Mouse (Mus musculus) spleen, postnatal 36 days (tissue): ENCODE results near the gene Pde6h.
"Not testable (repeated sequence)": the region's sequence is repeated elsewhere in the genome, so short reads cannot be mapped to it uniquely, and the experiment has no call there.

ENCODE experiments used
- DNase-seq, 2 experiments: peaks; one replicate each; pipeline ENCODE4 v3.0.0; 2022; ENCODE audit warnings: low spot score in 2 of 2, mixed read lengths in 1 of 2

Pde6h gene

GRCm38 (mm10) chr6:136923532-136923931 lies at the start of gene Pde6h:
Gene Pde6h (plus strand): TSS chr6:136923832.
- no peak for DNase-seq

DNA sequence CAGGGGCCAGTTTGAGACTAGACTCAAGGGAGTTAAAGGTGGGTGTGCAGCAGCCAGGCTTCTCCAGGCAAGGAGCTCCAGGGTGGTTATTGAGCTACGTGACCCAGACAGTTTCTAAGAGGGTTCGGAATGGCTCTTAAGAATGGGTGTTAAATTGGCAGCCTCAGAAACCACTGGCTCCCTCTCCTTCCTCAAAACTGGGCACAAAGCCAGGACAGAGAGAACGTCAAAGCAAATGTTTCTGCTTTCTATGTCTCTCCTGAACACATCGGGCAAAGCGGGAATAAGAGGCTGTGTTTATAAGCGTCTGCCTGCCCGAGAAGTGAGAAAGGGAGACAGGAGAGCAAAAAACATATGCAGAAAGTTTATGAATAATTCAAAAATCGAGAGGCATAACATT lies 49.0 kb upstream of the Pde6h start:
- DNase-seq, result no peak

DNA sequence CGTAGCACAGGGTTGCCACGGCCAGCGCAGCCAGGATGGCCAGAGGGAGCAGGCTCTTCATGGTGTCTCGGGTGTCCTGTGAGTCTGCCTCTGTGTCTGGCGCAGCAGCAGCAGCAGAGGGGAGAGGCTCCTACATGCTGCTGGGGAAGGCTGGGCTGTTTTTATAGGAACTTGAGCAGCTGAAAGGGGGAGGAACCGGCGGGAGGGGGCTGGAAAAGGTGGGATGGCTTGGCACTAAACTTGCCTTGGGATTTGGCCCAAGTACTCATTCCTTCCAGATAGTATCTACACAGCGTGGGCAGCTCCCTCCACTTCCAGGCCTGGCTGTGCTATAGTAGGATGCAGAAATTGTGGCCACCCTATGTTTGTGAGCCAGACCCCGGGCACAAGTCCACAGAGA lies 48.0 kb upstream of the Pde6h start, which contains the start of gene Mgp:
Mgp (minus strand) TSS at position 154 of the 400 bp plus-strand sequence.
- no peak for DNase-seq

DNA sequence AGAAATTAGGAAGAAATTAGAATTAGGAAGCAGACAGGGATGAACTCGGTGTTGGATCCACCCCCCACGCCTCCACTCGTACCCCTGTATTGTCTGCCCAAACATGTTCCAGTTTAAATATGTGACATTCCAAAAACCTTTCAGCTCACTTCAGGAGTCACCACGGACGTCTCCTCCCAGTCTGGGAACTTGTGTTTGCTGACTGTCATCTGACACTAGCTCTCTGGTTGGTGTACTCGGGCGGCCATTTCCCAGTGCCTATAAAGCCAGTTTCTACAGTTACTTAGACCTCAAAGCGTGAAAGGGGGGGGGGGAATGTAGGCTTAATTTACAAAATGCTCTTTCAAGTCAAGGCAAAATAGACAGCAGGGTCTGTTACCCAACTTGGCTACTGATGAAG lies 42.0 kb upstream of the Pde6h start:
- DNase-seq, result no peak

- no peak for DNase-seq
Observed at GRCm38 (mm10) chr6:136883431-136883915, 40.2 kb upstream of the Pde6h start.

GRCm38 (mm10) chr6:136883961-136884360 lies 39.7 kb upstream of the Pde6h start:
- no peak for DNase-seq

GRCm38 (mm10) chr6:136884766-136885165 lies 38.9 kb upstream of the Pde6h start:
- DNase-seq, result not testable (repeated sequence)

DNA sequence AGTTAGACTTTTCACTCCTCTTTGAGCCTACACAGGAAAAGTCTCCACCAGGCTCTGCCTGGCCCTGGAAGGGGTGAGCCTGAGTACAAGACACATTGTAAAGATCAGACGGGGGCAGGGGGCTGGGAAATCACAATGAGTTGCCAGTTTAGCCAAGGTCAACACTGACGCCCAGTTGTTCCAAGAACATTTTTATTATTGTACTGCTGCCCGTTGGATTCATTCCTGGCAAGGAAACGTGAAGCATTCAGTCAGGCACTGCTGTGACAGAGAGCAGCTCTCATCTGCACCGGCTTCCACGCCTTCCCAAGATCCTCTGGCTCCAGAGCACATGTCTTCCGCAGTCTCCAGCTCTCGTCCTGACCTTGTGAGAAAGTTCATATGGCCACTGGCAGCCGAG lies 35.8 kb upstream of the Pde6h start:
- DNase-seq, result no peak

DNA sequence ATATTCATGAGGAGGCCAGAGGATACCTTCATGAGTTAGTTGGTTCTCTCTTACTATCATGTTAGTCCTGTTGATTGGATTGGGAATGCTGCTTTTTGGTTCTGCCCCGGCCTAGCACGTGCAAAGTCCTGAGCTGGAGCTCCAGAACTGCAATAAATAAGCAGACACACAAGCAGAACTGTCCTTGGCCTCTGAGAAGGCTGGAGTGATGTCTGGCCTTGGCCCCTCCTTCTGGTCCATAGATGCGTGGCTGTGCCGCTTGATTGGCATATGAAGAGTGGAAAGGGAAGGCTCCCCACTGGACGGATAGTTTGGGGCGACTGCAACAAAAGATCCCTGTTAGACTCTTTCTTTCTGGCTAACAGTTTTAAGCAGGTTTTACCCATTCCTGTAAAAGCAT lies 34.6 kb upstream of the Pde6h start:
- DNase-seq, result no peak

GRCm38 (mm10) chr6:136889554-136889953 lies 34.1 kb upstream of the Pde6h start:
- no peak for DNase-seq

DNA sequence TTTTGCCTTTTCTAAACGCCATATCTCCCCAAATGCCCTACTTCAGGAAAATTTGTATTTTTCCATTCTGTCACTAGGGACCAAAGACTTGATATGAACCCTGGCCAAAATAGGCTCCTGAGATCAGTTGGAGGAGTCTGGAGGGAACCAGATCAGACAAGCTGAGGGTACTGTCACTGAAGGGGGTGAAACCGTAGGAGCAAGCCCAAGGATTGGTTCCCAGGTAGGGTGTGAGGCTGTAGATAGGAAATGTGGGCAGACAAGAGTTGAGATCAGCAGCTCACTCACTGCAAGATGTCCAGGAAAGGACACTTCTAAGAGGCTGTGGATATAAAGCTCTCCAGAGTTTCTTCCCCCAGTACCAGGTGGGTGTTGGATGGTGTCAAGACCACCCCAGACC lies 31.6 kb upstream of the Pde6h start:
- no peak for DNase-seq

GRCm38 (mm10) chr6:136894532-136895339 lies 28.9 kb upstream of the Pde6h start:
- no peak for DNase-seq

- DNase-seq, result no peak
Observed at GRCm38 (mm10) chr6:136897789-136898188, 25.8 kb upstream of the Pde6h start.

GRCm38 (mm10) chr6:136898222-136898621 lies 25.4 kb upstream of the Pde6h start:
- DNase-seq, result no peak

DNA sequence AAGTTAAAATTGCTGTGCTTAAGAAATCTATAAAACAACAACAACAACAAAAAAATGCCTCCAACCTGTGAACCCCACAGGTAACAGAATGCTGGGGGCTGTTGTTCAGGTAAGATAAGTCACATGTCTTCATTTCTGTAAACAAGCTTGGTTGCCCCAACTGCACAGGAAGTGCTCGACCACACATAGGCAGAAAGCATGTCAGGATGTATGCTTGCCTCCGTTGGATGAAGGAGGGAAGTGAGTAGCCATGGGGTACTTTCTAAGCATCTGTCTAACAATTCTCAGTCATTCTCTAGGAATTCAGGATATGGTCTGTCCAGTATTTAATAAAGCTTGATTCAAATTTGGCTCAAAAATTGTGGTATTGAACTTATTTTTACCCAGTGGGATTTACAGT lies 24.7 kb upstream of the Pde6h start:
- DNase-seq, result no peak

GRCm38 (mm10) chr6:136900369-136901009 lies 23.1 kb upstream of the Pde6h start:
- DNase-seq, result no peak

- no peak for DNase-seq
Observed at GRCm38 (mm10) chr6:136901010-136901409, 22.6 kb upstream of the Pde6h start.

GRCm38 (mm10) chr6:136902527-136902926 lies 21.1 kb upstream of the Pde6h start:
- no peak for DNase-seq

DNA sequence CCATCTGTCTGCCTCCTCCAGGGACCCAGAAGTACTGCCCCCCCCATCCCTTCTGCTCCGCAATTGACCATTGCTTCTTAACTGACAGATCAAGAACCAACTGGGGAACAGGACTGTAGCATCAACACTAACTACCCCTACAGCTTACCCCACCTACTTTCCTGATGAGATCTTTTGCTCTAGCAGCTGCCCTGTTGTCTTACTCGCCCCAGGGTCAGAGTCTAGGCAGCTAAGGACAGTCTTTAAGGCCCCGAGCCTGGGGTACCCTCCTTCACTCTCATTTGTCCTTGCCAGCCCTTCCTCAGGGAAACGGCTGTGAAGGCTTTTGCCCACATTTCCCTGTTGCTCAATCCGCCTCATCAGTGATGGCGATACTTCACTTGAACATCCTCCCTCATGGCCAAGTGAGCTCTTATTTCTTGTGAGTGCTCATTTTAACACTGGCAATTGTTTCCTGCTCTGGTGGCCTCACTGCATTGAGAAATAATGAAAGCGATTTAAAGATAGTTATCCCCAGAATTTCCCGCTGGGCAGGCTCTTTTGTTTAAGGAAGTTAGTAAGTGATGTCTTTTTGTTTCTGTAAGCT lies 19.7 kb upstream of the Pde6h start:
- DNase-seq, result no peak

DNA sequence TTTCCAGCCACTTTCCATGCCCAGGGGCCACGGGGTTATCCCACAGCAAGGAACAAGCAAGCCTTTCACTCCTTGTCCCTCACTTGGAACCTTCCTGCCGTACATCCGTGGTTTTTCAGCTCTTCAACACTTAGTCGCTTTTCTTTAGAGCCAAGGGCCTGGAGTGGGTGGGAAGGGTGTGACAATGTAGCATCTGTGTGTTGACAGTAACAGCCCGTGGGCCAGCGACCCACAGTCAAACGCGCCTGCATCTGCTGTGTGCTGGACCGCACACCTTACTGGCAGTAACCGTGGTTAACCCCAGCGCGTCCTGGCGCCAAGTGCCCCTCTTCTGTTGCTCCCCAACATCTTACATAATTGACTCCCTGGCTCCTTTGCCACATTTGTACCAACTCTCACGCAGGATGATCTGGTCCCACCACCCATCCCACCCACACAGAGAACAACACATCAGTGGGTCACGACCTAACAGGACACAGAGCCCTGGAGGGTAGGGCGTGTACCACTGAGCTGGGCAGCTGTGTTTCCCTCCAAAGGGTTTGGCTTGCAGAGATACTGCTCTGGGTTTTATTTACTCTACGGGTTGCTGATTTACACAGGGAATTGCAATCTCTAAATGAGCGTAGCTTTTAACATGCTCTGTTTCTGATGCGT lies 17.2 kb upstream of the Pde6h start:
- DNase-seq, result no peak

- no peak for DNase-seq
Observed at GRCm38 (mm10) chr6:136906937-136907293, 16.7 kb upstream of the Pde6h start.

DNA sequence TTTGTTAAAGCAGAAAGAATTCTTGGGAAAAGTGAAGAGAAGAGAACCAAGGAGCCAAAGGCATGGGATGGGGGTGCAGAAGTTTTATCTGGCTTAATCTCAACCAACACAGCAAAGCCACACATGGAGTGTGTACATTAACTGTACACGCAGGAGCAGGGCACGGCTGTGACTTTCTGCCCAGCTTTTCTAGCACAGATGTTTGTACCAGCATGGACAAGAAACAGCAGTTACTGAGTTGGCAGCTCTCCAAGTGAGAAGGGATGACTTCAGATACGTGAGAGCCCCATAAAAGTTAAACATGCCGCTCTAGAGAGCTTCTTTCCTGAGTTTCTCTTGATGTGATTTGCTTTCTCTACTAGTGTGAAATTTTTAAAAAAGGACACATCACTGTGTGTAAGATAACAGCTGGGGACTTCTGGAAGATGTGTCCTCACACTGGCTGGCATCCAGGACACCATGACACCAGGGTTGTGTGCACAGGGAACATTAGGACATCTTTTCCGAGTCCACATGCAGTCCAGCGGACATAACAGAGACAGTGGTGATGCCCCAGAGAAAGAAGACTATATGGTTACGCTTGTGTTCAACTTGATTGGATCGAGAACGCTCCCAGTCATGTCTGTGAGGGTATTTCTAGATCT lies 13.3 kb upstream of the Pde6h start:
- DNase-seq, result no peak
